Mouse (Mus musculus) bone marrow macrophage, adult 2 months (primary cell): ENCODE data around the gene Tmem273.

Experiments used
- CTCF ChIP-seq: IDR thresholded peaks from 2 replicates; pipeline ENCODE4 v1.5.1; 2012; ENCODE audit warnings: low read depth, mild to moderate bottlenecking, low read length, moderate library complexity
- POLR2A ChIP-seq: IDR thresholded peaks from 2 replicates; pipeline ENCODE4 v1.6.1; 2012; ENCODE audit warnings: mild to moderate bottlenecking, low read depth, low read length, borderline replicate concordance

- no peak for TF ChIP-seq CTCF
- no peak for TF ChIP-seq POLR2A
Measured at GRCm38 (mm10) chr14:32784130-32784747, 1.5 kb upstream of the Tmem273 start.
